Comparison of ENCODE assay signal across 8 mouse cellular contexts in genomic region chr11:94936045-94936444, GRCm38 (mm10). TPM values are rescaled to one million over a fixed set of nuclear protein-coding genes. Genes with fewer than 3 reads are reported as not detected.
A peak's percentile ranks its signal among the peaks of the same experiment; 100 is the strongest.
DNase-seq lines count a peak whose midpoint lies in the region; ATAC-seq and TF ChIP-seq lines count a peak whose summit lies in the region.

TSS of gene Col1a1 (plus strand) at chr11:94936224.

- DNase-seq in adrenal gland, postnatal 14 days = peak; percentile 58
- DNase-seq in gastrocnemius, postnatal 36 days = peak; percentile 85 to 87
- DNase-seq in liver, postnatal 0 days = no peak
- peak; percentile 82 for DNase-seq in skeletal muscle tissue, adult 2 months (ENCODE audit: low read depth, low spot score)
- no peak for DNase-seq in thymus, postnatal 36 days
- DNase-seq in Muller cell, postnatal 12 days (ENCODE audit: inconsistent ontology term) = no peak

- peaks cover 89% of the 10 kb centered on the region for H3K27me3 ChIP-seq in E14TG2a.4 (ENCODE audit: insufficient read depth, low read length)
- peaks cover 3% of the 10 kb centered on the region; the same call in 1 of the 2 replicates for H3K27me3 ChIP-seq in intestine, embryonic 15.5 days (replicated peaks)
- H3K27me3 ChIP-seq in liver, postnatal 0 days (ENCODE audit: insufficient read depth, low read length) = peaks cover 68% of the 10 kb centered on the region

- peak within 1 kb of the TSS; percentile 90 for H3K27ac ChIP-seq in intestine, embryonic 15.5 days
- no peak within 1 kb of the TSS for H3K27ac ChIP-seq in liver, postnatal 0 days (ENCODE audit: low read depth)

- peak within 1 kb of the TSS; percentile 75 for H3K4me3 ChIP-seq in E14TG2a.4 (replicated peaks; ENCODE audit: low read length)
- H3K4me3 ChIP-seq in intestine, embryonic 15.5 days (replicated peaks) = peak within 1 kb of the TSS; percentile 52
- peak within 1 kb of the TSS; percentile 28 for H3K4me3 ChIP-seq in liver, postnatal 0 days (ENCODE audit: low read depth, low read length)

- H3K36me3 ChIP-seq in E14TG2a.4 (ENCODE audit: insufficient read depth, low read length) = no peaks in the 10 kb centered on the region
- peaks cover 3% of the 10 kb centered on the region; the same call in 1 of the 2 replicates for H3K36me3 ChIP-seq in intestine, embryonic 15.5 days
- no peaks in the 10 kb centered on the region for H3K36me3 ChIP-seq in liver, postnatal 0 days (replicated peaks; ENCODE audit: insufficient read depth, low read length)

- H3K4me1 ChIP-seq in E14TG2a.4 (replicated peaks; ENCODE audit: low read depth, low read length) = peaks cover 45% of the 10 kb centered on the region
- H3K4me1 ChIP-seq in intestine, embryonic 15.5 days (replicated peaks) = peaks cover 42% of the 10 kb centered on the region
- H3K4me1 ChIP-seq in liver, postnatal 0 days (ENCODE audit: insufficient read depth) = 0 out of 2 replicates have a peak, but pooled peaks cover 6% of the 10 kb centered on the region

- TF ChIP-seq EP300 in liver, postnatal 0 days (IDR thresholded peaks at IDR 0.05; ENCODE audit: low read depth) = no peak

- peak; percentile 67 for ATAC-seq in intestine, embryonic 15.5 days
- no peak for ATAC-seq in liver, postnatal 0 days

- H3K9me3 ChIP-seq in E14TG2a.4 (ENCODE audit: low read length) = no peaks in the 10 kb centered on the region
- no peaks in the 10 kb centered on the region for H3K9me3 ChIP-seq in intestine, embryonic 15.5 days
- H3K9me3 ChIP-seq in liver, postnatal 0 days (ENCODE audit: low read length) = no peaks in the 10 kb centered on the region

- intact Hi-C loops in gastrocnemius, postnatal 36 days (cut with DNase I) = no loop called here

- H3K4me2 ChIP-seq in intestine, embryonic 15.5 days (replicated peaks) = peak within 1 kb of the TSS; percentile 74
- peak within 1 kb of the TSS; percentile 61 for H3K4me2 ChIP-seq in liver, postnatal 0 days (ENCODE audit: low read depth, low read length)

- H3K9ac ChIP-seq in intestine, embryonic 15.5 days = peak within 1 kb of the TSS; percentile 78
- no peak within 1 kb of the TSS; the same call in 1 of the 2 replicates for H3K9ac ChIP-seq in liver, postnatal 0 days (replicated peaks)

- TF ChIP-seq CTCF in E14TG2a.4 (conservative IDR thresholded peaks at IDR 0.05; ENCODE audit: low read length) = no peak
- TF ChIP-seq CTCF in liver, postnatal 0 days (IDR thresholded peaks at IDR 0.05; ENCODE audit: low read depth) = no peak

- WGBS in intestine, embryonic 15.5 days = 12% methylated on average over 19 of the region's 19 CpGs
- 23% methylated on average over 19 of the region's 19 CpGs for WGBS in liver, postnatal 0 days (ENCODE audit: insufficient replicate concordance)

RNA-seq across cellular contexts. Expression of gene Col1a1, which starts in this region (rescaled TPM):
- 358 and 494 TPM in 2 replicates for total RNA-seq in adrenal gland, postnatal 14 days (2021)
- 100 to 1,000 TPM; 604 to 803 TPM for total RNA-seq in gastrocnemius, postnatal 36 days (2021)
- 984 and 1,087 TPM in 2 replicates for polyA plus RNA-seq in intestine, embryonic 15.5 days (2015; fragmentation: Nextera tagmentation; extraction: Ambion mirVana)
- polyA plus RNA-seq in liver, postnatal 0 days (2015; fragmentation: Nextera tagmentation; extraction: Ambion mirVana) = 29.8 and 37.8 TPM in 2 replicates

Comparison
In these comparisons a context has a peak if more than half of its experiments do, and no peak if none do; other contexts are left out.
1. RNA of gene Col1a1 (polyA plus RNA-seq): 984 to 1,087 TPM in intestine, embryonic 15.5 days; 29.8 to 37.8 TPM in liver, postnatal 0 days; every median in the first group is over 10 times any median in the second.
2. DNase-seq: peak in adrenal gland, postnatal 14 days (single experiment), gastrocnemius, postnatal 36 days (2 of 2) and skeletal muscle tissue, adult 2 months (single experiment); none in liver, postnatal 0 days (single experiment), thymus, postnatal 36 days (0 of 2) and Muller cell, postnatal 12 days (single experiment).
3. Peak in every context shown above with its lines, with median percentiles within 50 percentile points of each other: H3K4me3 ChIP-seq.